Mouse (Mus musculus): Measurements from ENCODE around the gene Tead4.

GRCm38 (mm10) chr6:128255941-128256340 lies 44.7 kb downstream of the Tead4 start:
- TF ChIP-seq EP300 (IDR thresholded peaks at IDR 0.05), result no peak
- TF ChIP-seq CTCF (IDR thresholded peaks at IDR 0.05), result no peak
